Mouse (Mus musculus) embryonic fibroblast, embryonic 13.5 days (primary cell): ENCODE measurements around the gene Ankrd44.

ENCODE experiments used
- CTCF ChIP-seq: IDR thresholded peaks from 2 replicates; pipeline ENCODE4 v1.5.1; 2011; ENCODE audit warnings: mild to moderate bottlenecking, control low read depth, low read length, moderate library complexity, borderline replicate concordance; ENCODE audit not compliant: insufficient read depth
- POLR2A ChIP-seq: IDR thresholded peaks from 2 replicates; pipeline ENCODE4 v1.6.1; 2011; ENCODE audit warnings: low read depth, mild to moderate bottlenecking, control low read depth, low read length, moderate library complexity

- no peak for TF ChIP-seq POLR2A
- no peak for TF ChIP-seq CTCF
Measured at GRCm38 (mm10) chr1:54755690-54756365, 170.4 kb downstream of the Ankrd44 start.
